Mouse (Mus musculus): ENCODE results near the gene Add1. TPM values are rescaled to one million over a fixed set of nuclear protein-coding genes. Genes with fewer than 3 reads are reported as not detected.
A peak's percentile ranks its signal among the peaks of the same experiment; 100 is the strongest.

Gene Add1
- total and polyA plus RNA-seq, 2 experiments from 2014 or later, result 166 to 272 TPM

- ATAC-seq, result no peak
- H3K4me3 ChIP-seq (ENCODE audit: low read length), result peak overlapping the region; percentile 77
- DNase-seq (ENCODE audit: low spot score), result no peak
- WGBS, result under 1% methylated on average over 57 of the region's 57 CpGs
- peak overlapping the region; percentile 63 for H3K4me2 ChIP-seq (ENCODE audit: low read depth, low read length)
- peak overlapping the region; percentile 79 for H3K27ac ChIP-seq
- no peaks in the 10 kb centered on the region for H3K27me3 ChIP-seq (ENCODE audit: insufficient read depth, low read length)
- H3K9ac ChIP-seq (replicated peaks; ENCODE audit: low read length), result peak overlapping the region; percentile 67
- H3K36me3 ChIP-seq (ENCODE audit: insufficient read depth, low read length), result peaks cover 8% of the 10 kb centered on the region
- TF ChIP-seq CTCF (IDR thresholded peaks at IDR 0.05; ENCODE audit: low read depth), result no peak
- H3K4me1 ChIP-seq (ENCODE audit: insufficient read depth, low read length), result no peaks in the 10 kb centered on the region
- no peaks in the 10 kb centered on the region for H3K9me3 ChIP-seq (ENCODE audit: low read length)
These were observed 87.2 kb downstream of the Add1 start for GRCm38 (mm10) chr5:34660591-34661130.

GRCm38 (mm10) chr5:34661909-34662308 lies 88.4 kb downstream of the Add1 start:
- DNase-seq (ENCODE audit: low spot score) (no peak), ATAC-seq (no peak)
- no peaks in the 10 kb centered on the region for H3K4me1 ChIP-seq (ENCODE audit: insufficient read depth, low read length)
- H3K4me3 ChIP-seq (ENCODE audit: low read length), result no peak overlapping the region
- no peaks in the 10 kb centered on the region for H3K27me3 ChIP-seq (ENCODE audit: insufficient read depth, low read length)
- H3K36me3 ChIP-seq (ENCODE audit: insufficient read depth, low read length), result no peaks in the 10 kb centered on the region
- TF ChIP-seq CTCF (IDR thresholded peaks at IDR 0.05; ENCODE audit: low read depth), result no peak
- no peak overlapping the region for H3K4me2 ChIP-seq (ENCODE audit: low read depth, low read length)
- no peak overlapping the region for H3K27ac ChIP-seq
- H3K9ac ChIP-seq (replicated peaks; ENCODE audit: low read length), result no peak overlapping the region
- 83% methylated on average over 4 of the region's 4 CpGs for WGBS
- no peaks in the 10 kb centered on the region for H3K9me3 ChIP-seq (ENCODE audit: low read length)

GRCm38 (mm10) chr5:34663231-34663630 lies 89.8 kb downstream of the Add1 start:
- Histone ChIP-seq H3K27me3 (ENCODE audit: insufficient read depth, low read length) (no peaks in the 10 kb centered on the region), H3K27ac (no peak overlapping the region), H3K9ac (replicated peaks; ENCODE audit: low read length) (no peak overlapping the region), H3K36me3 (ENCODE audit: insufficient read depth, low read length) (no peaks in the 10 kb centered on the region), H3K4me3 (ENCODE audit: low read length) (no peak overlapping the region), H3K9me3 (ENCODE audit: low read length) (no peaks in the 10 kb centered on the region), H3K4me1 (ENCODE audit: insufficient read depth, low read length) (no peaks in the 10 kb centered on the region), H3K4me2 (ENCODE audit: low read depth, low read length) (no peak overlapping the region)
- no peak for TF ChIP-seq CTCF (IDR thresholded peaks at IDR 0.05; ENCODE audit: low read depth)
- WGBS, result 92% methylated on average over 2 of the region's 2 CpGs
- DNase-seq (ENCODE audit: low spot score) (no peak), ATAC-seq (no peak)

- ATAC-seq (no peak), DNase-seq (ENCODE audit: low spot score) (no peak)
- 83% methylated on average over 2 of the region's 2 CpGs for WGBS
- Histone ChIP-seq H3K4me3 (ENCODE audit: low read length) (no peak overlapping the region), H3K9me3 (ENCODE audit: low read length) (no peaks in the 10 kb centered on the region), H3K9ac (replicated peaks; ENCODE audit: low read length) (no peak overlapping the region), H3K4me1 (ENCODE audit: insufficient read depth, low read length) (no peaks in the 10 kb centered on the region), H3K27me3 (ENCODE audit: insufficient read depth, low read length) (no peaks in the 10 kb centered on the region), H3K4me2 (ENCODE audit: low read depth, low read length) (no peak overlapping the region), H3K27ac (no peak overlapping the region), H3K36me3 (ENCODE audit: insufficient read depth, low read length) (no peaks in the 10 kb centered on the region)
- TF ChIP-seq CTCF (IDR thresholded peaks at IDR 0.05; ENCODE audit: low read depth), result peak; percentile 49
These were observed 96.0 kb downstream of the Add1 start for GRCm38 (mm10) chr5:34669493-34669892.

GRCm38 (mm10) chr5:34670280-34670679 lies 96.8 kb downstream of the Add1 start:
- H3K9me3 ChIP-seq (ENCODE audit: low read length), result no peaks in the 10 kb centered on the region
- no peak overlapping the region for H3K4me3 ChIP-seq (ENCODE audit: low read length)
- TF ChIP-seq CTCF (IDR thresholded peaks at IDR 0.05; ENCODE audit: low read depth), result peak; percentile 64
- ATAC-seq (no peak), DNase-seq (ENCODE audit: low spot score) (peak; percentile 22)
- no peaks in the 10 kb centered on the region for H3K27me3 ChIP-seq (ENCODE audit: insufficient read depth, low read length)
- 77% methylated on average over 4 of the region's 4 CpGs for WGBS
- no peaks in the 10 kb centered on the region for H3K36me3 ChIP-seq (ENCODE audit: insufficient read depth, low read length)
- H3K9ac ChIP-seq (replicated peaks; ENCODE audit: low read length), result no peak overlapping the region
- no peak overlapping the region for H3K4me2 ChIP-seq (ENCODE audit: low read depth, low read length)
- H3K4me1 ChIP-seq (ENCODE audit: insufficient read depth, low read length), result no peaks in the 10 kb centered on the region
- no peak overlapping the region for H3K27ac ChIP-seq

Small RNAs within 50 kb of the gene (microRNA-seq; reads per million reads assigned to microRNA genes)
- gene Mir7036b, result 0.71 to 0.72 reads per million in 2 experiments

Other genes with a start within 250 kb of the Add1 start
- 103 and 104 TPM in 2 replicates for gene Rnf4, start 237.4 kb upstream of the Add1 start, total RNA-seq (2014; rRNA removed)
- 119 and 127 TPM in 2 replicates for gene Rnf4, start 237.4 kb upstream of the Add1 start, polyA plus RNA-seq (2015; fragmentation: Nextera tagmentation; extraction: Ambion mirVana)
- 33.1 and 36.9 TPM in 2 replicates for gene Fam193a, start 203.7 kb upstream of the Add1 start, total RNA-seq (2014; rRNA removed)
- 9.6 and 11.6 TPM in 2 replicates for gene Fam193a, start 203.7 kb upstream of the Add1 start, polyA plus RNA-seq (2015; fragmentation: Nextera tagmentation; extraction: Ambion mirVana)
- 11.1 and 12.8 TPM in 2 replicates for gene Tnip2, start 59.7 kb upstream of the Add1 start, total RNA-seq (2014; rRNA removed)
- gene Tnip2, start 59.7 kb upstream of the Add1 start, polyA plus RNA-seq (2015; fragmentation: Nextera tagmentation; extraction: Ambion mirVana), result 14.1 and 14.5 TPM in 2 replicates
- 29.8 and 37.7 TPM in 2 replicates for gene Sh3bp2, start 47.8 kb upstream of the Add1 start, total RNA-seq (2014; rRNA removed)
- 12.0 and 14.1 TPM in 2 replicates for gene Sh3bp2, start 47.8 kb upstream of the Add1 start, polyA plus RNA-seq (2015; fragmentation: Nextera tagmentation; extraction: Ambion mirVana)
- 95.0 and 109 TPM in 2 replicates for gene Mfsd10, start 63.5 kb downstream of the Add1 start, total RNA-seq (2014; rRNA removed)
- 72.0 and 92.0 TPM in 2 replicates for gene Mfsd10, start 63.5 kb downstream of the Add1 start, polyA plus RNA-seq (2015; fragmentation: Nextera tagmentation; extraction: Ambion mirVana)
- gene Nop14, start 86.5 kb downstream of the Add1 start, total RNA-seq (2014; rRNA removed), result 4.9 and 9.7 TPM in 2 replicates
- gene Nop14, start 86.5 kb downstream of the Add1 start, polyA plus RNA-seq (2015; fragmentation: Nextera tagmentation; extraction: Ambion mirVana), result 20.0 and 20.2 TPM in 2 replicates
- gene Grk4, start 86.7 kb downstream of the Add1 start, total RNA-seq (2014; rRNA removed), result 0.93 and 2.1 TPM in 2 replicates
- gene Grk4, start 86.7 kb downstream of the Add1 start, polyA plus RNA-seq (2015; fragmentation: Nextera tagmentation; extraction: Ambion mirVana), result 5.1 and 5.3 TPM in 2 replicates
- gene Htt, start 188.1 kb downstream of the Add1 start, total RNA-seq (2014; rRNA removed), result 37.4 and 44.0 TPM in 2 replicates
- gene Htt, start 188.1 kb downstream of the Add1 start, polyA plus RNA-seq (2015; fragmentation: Nextera tagmentation; extraction: Ambion mirVana), result 7.5 and 8.0 TPM in 2 replicates

Measured in hindbrain, postnatal 0 days (tissue).